Mouse (Mus musculus) heart, adult 10 weeks (tissue): ENCODE data around the gene Olfr39. TPM values are rescaled to one million over a fixed set of nuclear protein-coding genes. Genes with fewer than 3 reads are reported as not detected.

ENCODE experiments used
- polyA plus RNA-seq: library from polyadenylated mRNA; stranded (reverse); fragments of 350-450 nt; fragmentation: Illumina TruSeq; extraction: RNeasy Lipid Tissue Mini Kit (QIAGEN cat#74804); gene quantifications from one replicate; pipeline ENCODE4 v1.2.3, GENCODE M21; 2014; ENCODE audit warnings: low read depth, low replicate concordance

Gene Olfr39
- polyA plus RNA-seq = not detected

DNA sequence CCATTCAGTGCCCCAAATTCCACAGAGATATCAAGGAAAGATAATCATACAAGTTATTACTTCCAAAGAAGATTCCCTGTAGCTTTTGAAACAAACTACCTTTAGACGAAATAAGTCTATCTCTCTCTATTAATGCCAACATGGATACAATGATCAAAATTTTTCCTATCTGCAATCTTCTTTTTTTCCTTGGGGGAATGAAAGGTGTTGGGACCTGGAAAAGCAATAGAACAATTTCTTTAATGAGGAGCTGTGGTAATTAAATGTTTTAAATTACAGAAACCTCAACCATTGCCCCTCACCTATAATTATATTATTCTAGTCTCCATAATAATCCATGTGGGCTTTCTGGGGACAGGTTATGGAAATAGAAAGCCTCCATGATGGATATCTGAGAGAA, at the start of gene Olfr39:
Olfr39 (plus strand) TSS at position 301 of the 400 bp plus-strand sequence.

DNA sequence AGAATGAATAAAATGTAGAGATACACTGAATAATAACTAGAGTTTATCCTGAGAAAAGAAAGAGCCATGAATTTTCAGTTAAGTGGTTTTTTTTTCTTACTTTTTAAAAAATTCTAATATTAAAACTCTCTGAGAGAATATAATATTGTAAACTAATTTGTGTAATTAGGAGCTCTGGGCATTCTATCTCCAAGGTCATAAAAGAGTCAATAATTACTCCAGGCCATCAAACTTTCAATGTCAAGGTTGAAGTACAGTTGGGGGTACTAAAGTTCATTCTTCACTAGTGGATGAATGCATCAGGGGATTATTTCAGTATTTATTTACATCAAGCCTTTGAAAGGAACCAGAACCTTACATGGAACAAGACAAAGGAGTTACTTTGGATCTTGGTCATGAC, 45.3 kb upstream of the Olfr39 start, which contains the start of gene Olfr872:
Olfr872 (plus strand) TSS at position 301 of the 400 bp plus-strand sequence.

DNA sequence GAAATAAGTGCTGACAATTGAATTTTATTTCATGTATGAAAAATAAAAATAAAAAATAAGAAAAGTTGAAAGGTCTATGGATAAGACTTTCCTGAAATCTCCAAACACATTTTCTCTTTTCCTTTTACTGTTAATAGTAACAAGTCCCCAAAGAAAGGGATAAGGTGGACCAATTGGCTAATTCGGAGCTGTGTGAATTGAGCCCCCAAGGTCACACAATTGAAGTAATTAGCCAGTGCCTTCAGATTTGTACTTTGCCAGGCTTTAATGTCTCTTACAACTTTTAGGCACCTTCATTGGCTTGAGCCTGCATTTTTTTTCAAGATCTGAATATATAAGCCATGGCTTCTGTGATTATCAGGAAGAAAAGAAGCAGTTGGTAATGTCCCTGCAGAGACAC, 16.1 kb downstream of the Olfr39 start, which contains the start of gene Olfr873:
Olfr873 (plus strand) TSS at position 301 of the 400 bp plus-strand sequence.

DNA sequence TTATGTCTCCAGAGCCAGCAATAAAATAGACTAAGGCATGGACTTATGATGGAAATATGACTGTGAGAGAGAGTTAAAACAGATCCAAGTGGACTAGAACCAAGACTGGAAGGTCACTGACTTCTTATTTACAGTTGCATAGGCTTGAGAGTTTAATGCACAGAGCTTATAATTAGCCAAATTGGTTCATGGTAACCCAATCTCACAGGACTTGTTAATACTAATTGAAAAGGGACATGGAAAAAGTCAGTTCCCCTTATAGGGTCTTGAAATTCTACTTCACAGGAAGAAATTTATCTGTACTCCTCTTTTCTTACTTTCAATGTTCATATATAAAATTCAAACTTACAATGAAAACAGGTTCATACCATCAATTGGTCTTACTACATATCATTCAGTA, 53.8 kb downstream of the Olfr39 start, which contains the start of gene Olfr18:
Olfr18 (minus strand) TSS at position 101 of the 400 bp plus-strand sequence.

Other genes starting within 250 kb of the Olfr39 start
- not detected for gene Olfr867, start 224.8 kb upstream of the Olfr39 start, polyA plus RNA-seq
- gene Olfr868, start 183.7 kb upstream of the Olfr39 start, polyA plus RNA-seq = not detected
- not detected for gene Olfr869, start 153.3 kb upstream of the Olfr39 start, polyA plus RNA-seq
- gene Olfr870, start 108.3 kb upstream of the Olfr39 start, polyA plus RNA-seq = not detected
- not detected for gene Olfr871, start 70.1 kb upstream of the Olfr39 start, polyA plus RNA-seq
- gene Olfr872, start 45.2 kb upstream of the Olfr39 start, polyA plus RNA-seq = not detected
- not detected for gene Olfr873, start 16.2 kb downstream of the Olfr39 start, polyA plus RNA-seq
- gene Olfr18, start 53.7 kb downstream of the Olfr39 start, polyA plus RNA-seq = not detected
- gene Zfp560, start 102.8 kb downstream of the Olfr39 start, polyA plus RNA-seq = 17.6 TPM
- 4.7 TPM for gene Zfp26, start 177.8 kb downstream of the Olfr39 start, polyA plus RNA-seq
- gene Zfp426, start 210.4 kb downstream of the Olfr39 start, polyA plus RNA-seq = 10.9 TPM
- gene Zfp266, start 239.1 kb downstream of the Olfr39 start, polyA plus RNA-seq = 12.7 TPM